Comparison of ENCODE assay signal across 9 mouse cellular contexts in the genomic region with DNA sequence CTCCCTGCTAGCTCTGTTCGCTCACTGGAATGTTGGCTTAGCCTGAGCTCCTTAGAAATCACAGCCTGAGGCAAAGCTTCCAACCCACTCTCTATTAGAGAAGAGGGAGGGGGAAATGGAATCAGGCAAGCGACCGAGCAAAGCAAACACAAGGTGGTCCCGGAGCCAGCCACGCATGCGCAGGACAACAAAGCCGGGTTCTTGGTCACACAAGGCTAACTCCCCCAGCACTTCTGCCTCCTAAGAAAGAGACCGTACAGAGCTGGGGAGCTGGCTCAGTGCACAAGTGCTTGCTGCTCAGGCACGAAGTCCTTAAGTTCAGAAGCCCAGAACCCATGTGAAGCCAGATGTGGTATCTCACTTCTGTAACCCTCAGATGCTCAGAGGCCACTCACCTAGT. TPM values are rescaled to one million over a fixed set of nuclear protein-coding genes. Genes with fewer than 3 reads are reported as not detected.
DNase-seq lines count a peak whose midpoint lies in the region; ATAC-seq lines count a peak whose summit lies in the region.
"Had no signal": no experiment of that assay in that cellular context is flagged by ENCODE, and none has a peak within 500 bp of the region (broad histone marks: within the 10 kb centered on the region; RNA-seq: fewer than 3 reads in every experiment).

No protein-coding gene starts in this region.

- WGBS in limb, embryonic 11.5 days, result 50% methylated on average over 9 of the region's 9 CpGs
- WGBS in stomach, embryonic 15.5 days, result 43% methylated on average over 9 of the region's 9 CpGs

- no peaks in the 10 kb centered on the region for H3K4me1 ChIP-seq in limb, embryonic 11.5 days (ENCODE audit: control insufficient read depth, insufficient read depth, low read length)
- no peaks in the 10 kb centered on the region for H3K4me1 ChIP-seq in stomach, embryonic 15.5 days
- H3K4me1 ChIP-seq: neural tube, embryonic 12.5 days had no signal

- no peaks in the 10 kb centered on the region for H3K9me3 ChIP-seq in limb, embryonic 11.5 days (ENCODE audit: control insufficient read depth, low read length)
- H3K9me3 ChIP-seq in stomach, embryonic 15.5 days, result 0 out of 2 replicates have a peak, but pooled peaks cover 1% of the 10 kb centered on the region

- H3K36me3 ChIP-seq in limb, embryonic 11.5 days (ENCODE audit: control insufficient read depth, insufficient read depth, low read length), result no peaks in the 10 kb centered on the region
- H3K36me3 ChIP-seq in stomach, embryonic 15.5 days, result no peaks in the 10 kb centered on the region
- H3K36me3 ChIP-seq: neural tube, embryonic 12.5 days had no signal

- no peak overlapping the region for H3K4me3 ChIP-seq in limb, embryonic 11.5 days (ENCODE audit: low read depth, low read length)
- no peak overlapping the region for H3K4me3 ChIP-seq in stomach, embryonic 15.5 days (replicated peaks)
- H3K4me3 ChIP-seq: neural tube, embryonic 12.5 days had no signal

- H3K4me2 ChIP-seq in limb, embryonic 11.5 days (ENCODE audit: low read depth, severe bottlenecking), result 0 out of 2 replicates have a peak overlapping the region, but pooled peaks have one; percentile 13
- H3K4me2 ChIP-seq in stomach, embryonic 15.5 days, result peak overlapping the region; percentile 11; the same call in 1 of the 2 replicates
- H3K4me2 ChIP-seq: neural tube, embryonic 12.5 days had no signal

- no peak overlapping the region for H3K9ac ChIP-seq in limb, embryonic 11.5 days (ENCODE audit: low read length)
- no peak overlapping the region for H3K9ac ChIP-seq in stomach, embryonic 15.5 days
- H3K9ac ChIP-seq: neural tube, embryonic 12.5 days had no signal

- H3K27me3 ChIP-seq in limb, embryonic 11.5 days (ENCODE audit: control insufficient read depth, insufficient read depth, low read length), result no peaks in the 10 kb centered on the region
- H3K27me3 ChIP-seq in stomach, embryonic 15.5 days (replicated peaks), result no peaks in the 10 kb centered on the region
- H3K27me3 ChIP-seq: neural tube, embryonic 12.5 days had no signal

- DNase-seq in cerebellum, postnatal 10 days, result peak; percentile 23 to 42
- DNase-seq in right cerebral cortex, postnatal 4 days, result peak; percentile 33
- DNase-seq in right cerebral cortex, adult 18-20 months, result no peak
- peak; percentile 60 for DNase-seq in limb, embryonic 11.5 days (ENCODE audit: low spot score)
- DNase-seq in right cerebral cortex, postnatal 14 days, result no peak

- no peak for ATAC-seq in cerebellum, adult (ENCODE audit: insufficient number of reproducible peaks, low FRiP score, low TSS enrichment)
- no peak for ATAC-seq in limb, embryonic 11.5 days (ENCODE audit: insufficient number of reproducible peaks, low FRiP score, low TSS enrichment, low read depth)
- no peak for ATAC-seq in stomach, embryonic 15.5 days (ENCODE audit: insufficient read depth, low FRiP score, low read depth)
- ATAC-seq in megakaryocyte, adult 5-6 weeks (ENCODE audit: poor library complexity, severe bottlenecking), result no peak

- H3K27ac ChIP-seq in limb, embryonic 11.5 days (replicated peaks; ENCODE audit: low read depth, low read length), result no peak overlapping the region
- no peak overlapping the region for H3K27ac ChIP-seq in stomach, embryonic 15.5 days
- H3K27ac ChIP-seq: neural tube, embryonic 12.5 days had no signal

RNA-seq across cellular contexts. Expression of a gene that starts 12.1 kb away (rescaled TPM):
- 404 and 456 TPM in 2 replicates for polyA plus RNA-seq in limb, embryonic 11.5 days (2014; fragmentation: Nextera tagmentation; extraction: Ambion mirVana)
- polyA plus RNA-seq in stomach, embryonic 15.5 days (2015; fragmentation: Nextera tagmentation; extraction: Ambion mirVana), result 514 and 574 TPM in 2 replicates
- 318 and 395 TPM in 2 replicates for total RNA-seq in megakaryocyte, adult 5-6 weeks (2015)
- total RNA-seq in megakaryocyte, adult 5-6 weeks (2017), result 120 and 123 TPM in 2 replicates

RNA-seq across cellular contexts. Expression of a gene that starts 49.7 kb away (rescaled TPM):
- 278 and 307 TPM in 2 replicates for polyA plus RNA-seq in limb, embryonic 11.5 days (2014; fragmentation: Nextera tagmentation; extraction: Ambion mirVana)
- polyA plus RNA-seq in stomach, embryonic 15.5 days (2015; fragmentation: Nextera tagmentation; extraction: Ambion mirVana), result 375 and 416 TPM in 2 replicates
- total RNA-seq in megakaryocyte, adult 5-6 weeks (2015), result 683 and 689 TPM in 2 replicates
- 251 and 275 TPM in 2 replicates for total RNA-seq in megakaryocyte, adult 5-6 weeks (2017)

RNA-seq across cellular contexts. Expression of a gene that starts 50.2 kb away (rescaled TPM):
- 51.8 and 53.8 TPM in 2 replicates for polyA plus RNA-seq in limb, embryonic 11.5 days (2014; fragmentation: Nextera tagmentation; extraction: Ambion mirVana)
- polyA plus RNA-seq in stomach, embryonic 15.5 days (2015; fragmentation: Nextera tagmentation; extraction: Ambion mirVana), result 55.6 and 64.6 TPM in 2 replicates
- not detected in 2 replicates for total RNA-seq in megakaryocyte, adult 5-6 weeks (2015)
- total RNA-seq in megakaryocyte, adult 5-6 weeks (2017), result 0.15 TPM in 1 of 2 replicates, not detected in the other

Comparison
In these comparisons a context has a peak if more than half of its experiments do, and no peak if none do; other contexts are left out.
1. DNase-seq: peak in cerebellum, postnatal 10 days (2 of 2), right cerebral cortex, postnatal 4 days (single experiment) and limb, embryonic 11.5 days (single experiment); none in right cerebral cortex, adult 18-20 months (single experiment) and right cerebral cortex, postnatal 14 days (single experiment).